Mouse (Mus musculus): ENCODE measurements around the gene Clasp2. TPM values are rescaled to one million over a fixed set of nuclear protein-coding genes. Genes with fewer than 3 reads are reported as not detected.
"Not testable (repeated sequence)": the region's sequence is repeated elsewhere in the genome, so short reads cannot be mapped to it uniquely, and the experiment has no call there.

The Clasp2 gene
- polyA plus RNA-seq, 1 experiment: 5.8 TPM

- TF ChIP-seq POLR2A (IDR thresholded peaks at IDR 0.05; ENCODE audit: control insufficient read depth, low read depth, low read length) (no peak), CTCF (IDR thresholded peaks at IDR 0.05; ENCODE audit: control insufficient read depth, insufficient read depth, insufficient replicate concordance, low read depth, low read length) (no peak)
- Histone ChIP-seq H3K4me1 (ENCODE audit: control insufficient read depth, insufficient read depth, low read length) (peaks cover 7% of the 10 kb centered on the region), H3K27me3 (ENCODE audit: control insufficient read depth, insufficient read depth, low read length) (no peaks in the 10 kb centered on the region), H3K4me3 (ENCODE audit: control insufficient read depth, low read depth, low read length) (peak overlapping the region; percentile 60), H3K27ac (ENCODE audit: control insufficient read depth, insufficient read depth, low read depth, low read length) (no peak overlapping the region; the same call in 1 of the 2 replicates), H3K36me3 (ENCODE audit: control insufficient read depth, insufficient read depth, low read length) (no peaks in the 10 kb centered on the region)
These were observed 30.4 kb upstream of the Clasp2 start for GRCm38 (mm10) chr9:113710871-113711270.

GRCm38 (mm10) chr9:113719063-113719462 lies 22.2 kb upstream of the Clasp2 start:
- no peaks in the 10 kb centered on the region for H3K27me3 ChIP-seq (ENCODE audit: control insufficient read depth, insufficient read depth, low read length)
- H3K27ac ChIP-seq (ENCODE audit: control insufficient read depth, insufficient read depth, low read depth, low read length): no peak overlapping the region
- H3K4me3 ChIP-seq (ENCODE audit: control insufficient read depth, low read depth, low read length): no peak overlapping the region
- TF ChIP-seq POLR2A (IDR thresholded peaks at IDR 0.05; ENCODE audit: control insufficient read depth, low read depth, low read length) (no peak), CTCF (IDR thresholded peaks at IDR 0.05; ENCODE audit: control insufficient read depth, insufficient read depth, insufficient replicate concordance, low read depth, low read length) (peak; percentile 32; the same call in 1 of the 2 replicates)
- H3K4me1 ChIP-seq (ENCODE audit: control insufficient read depth, insufficient read depth, low read length): no peaks in the 10 kb centered on the region
- no peaks in the 10 kb centered on the region for H3K36me3 ChIP-seq (ENCODE audit: control insufficient read depth, insufficient read depth, low read length)

- no peaks in the 10 kb centered on the region for H3K36me3 ChIP-seq (ENCODE audit: control insufficient read depth, insufficient read depth, low read length)
- TF ChIP-seq CTCF (IDR thresholded peaks at IDR 0.05; ENCODE audit: control insufficient read depth, insufficient read depth, insufficient replicate concordance, low read depth, low read length) (no peak), POLR2A (IDR thresholded peaks at IDR 0.05; ENCODE audit: control insufficient read depth, low read depth, low read length) (no peak)
- no peaks in the 10 kb centered on the region for H3K27me3 ChIP-seq (ENCODE audit: control insufficient read depth, insufficient read depth, low read length)
- peaks cover 9% of the 10 kb centered on the region for H3K4me1 ChIP-seq (ENCODE audit: control insufficient read depth, insufficient read depth, low read length)
- H3K4me3 ChIP-seq (ENCODE audit: control insufficient read depth, low read depth, low read length): peak overlapping the region; percentile 24
- no peak overlapping the region for H3K27ac ChIP-seq (ENCODE audit: control insufficient read depth, insufficient read depth, low read depth, low read length)
These were observed 16.6 kb upstream of the Clasp2 start for GRCm38 (mm10) chr9:113724646-113725045.

- not testable (repeated sequence) for H3K36me3 ChIP-seq (ENCODE audit: control insufficient read depth, insufficient read depth, low read length); H3K4me1 ChIP-seq (ENCODE audit: control insufficient read depth, insufficient read depth, low read length); H3K4me3 ChIP-seq (ENCODE audit: control insufficient read depth, low read depth, low read length); H3K27ac ChIP-seq (ENCODE audit: control insufficient read depth, insufficient read depth, low read depth, low read length); H3K27me3 ChIP-seq (ENCODE audit: control insufficient read depth, insufficient read depth, low read length)
These were observed 15.7 kb upstream of the Clasp2 start for GRCm38 (mm10) chr9:113725609-113726008.

- no peak overlapping the region for H3K27ac ChIP-seq (ENCODE audit: control insufficient read depth, insufficient read depth, low read depth, low read length)
- TF ChIP-seq CTCF (IDR thresholded peaks at IDR 0.05; ENCODE audit: control insufficient read depth, insufficient read depth, insufficient replicate concordance, low read depth, low read length) (no peak), POLR2A (IDR thresholded peaks at IDR 0.05; ENCODE audit: control insufficient read depth, low read depth, low read length) (no peak)
- peaks cover 9% of the 10 kb centered on the region for H3K4me1 ChIP-seq (ENCODE audit: control insufficient read depth, insufficient read depth, low read length)
These were observed 15.1 kb upstream of the Clasp2 start for GRCm38 (mm10) chr9:113726131-113726530.

GRCm38 (mm10) chr9:113726991-113727680 lies 14.1 kb upstream of the Clasp2 start:
- Histone ChIP-seq H3K27me3 (ENCODE audit: control insufficient read depth, insufficient read depth, low read length) (no peaks in the 10 kb centered on the region), H3K4me1 (ENCODE audit: control insufficient read depth, insufficient read depth, low read length) (peaks cover 9% of the 10 kb centered on the region), H3K36me3 (ENCODE audit: control insufficient read depth, insufficient read depth, low read length) (no peaks in the 10 kb centered on the region), H3K4me3 (ENCODE audit: control insufficient read depth, low read depth, low read length) (no peak overlapping the region), H3K27ac (ENCODE audit: control insufficient read depth, insufficient read depth, low read depth, low read length) (no peak overlapping the region)
- TF ChIP-seq POLR2A (IDR thresholded peaks at IDR 0.05; ENCODE audit: control insufficient read depth, low read depth, low read length) (no peak), CTCF (IDR thresholded peaks at IDR 0.05; ENCODE audit: control insufficient read depth, insufficient read depth, insufficient replicate concordance, low read depth, low read length) (no peak)

More at GRCm38 (mm10) chr9:113726131-113726530, 15.1 kb upstream of the Clasp2 start:
- Histone ChIP-seq H3K4me3 (ENCODE audit: control insufficient read depth, low read depth, low read length) (no peak overlapping the region), H3K36me3 (ENCODE audit: control insufficient read depth, insufficient read depth, low read length) (no peaks in the 10 kb centered on the region), H3K27me3 (ENCODE audit: control insufficient read depth, insufficient read depth, low read length) (no peaks in the 10 kb centered on the region)

GRCm38 (mm10) chr9:113731540-113731939 lies 9.7 kb upstream of the Clasp2 start:
- no peaks in the 10 kb centered on the region for H3K36me3 ChIP-seq (ENCODE audit: control insufficient read depth, insufficient read depth, low read length)
- TF ChIP-seq POLR2A (IDR thresholded peaks at IDR 0.05; ENCODE audit: control insufficient read depth, low read depth, low read length): no peak
- no peak for TF ChIP-seq CTCF (IDR thresholded peaks at IDR 0.05; ENCODE audit: control insufficient read depth, insufficient read depth, insufficient replicate concordance, low read depth, low read length)
- H3K4me1 ChIP-seq (ENCODE audit: control insufficient read depth, insufficient read depth, low read length): peaks cover 4% of the 10 kb centered on the region

More at GRCm38 (mm10) chr9:113731540-113731939, 9.7 kb upstream of the Clasp2 start:
- Histone ChIP-seq H3K27me3 (ENCODE audit: control insufficient read depth, insufficient read depth, low read length) (no peaks in the 10 kb centered on the region), H3K27ac (ENCODE audit: control insufficient read depth, insufficient read depth, low read depth, low read length) (no peak overlapping the region), H3K4me3 (ENCODE audit: control insufficient read depth, low read depth, low read length) (no peak overlapping the region)

All from testis, adult 2 months (tissue).